Mouse (Mus musculus): ENCODE data around the gene Tsc2.

Tsc2 gene

GRCm38 (mm10) chr17:24646381-24646780, 14.0 kb upstream of the Tsc2 start:
- no peak for DNase-seq

- DNase-seq, result peak; percentile 48
Measured at GRCm38 (mm10) chr17:24645916-24646315, 13.5 kb upstream of the Tsc2 start.

- DNase-seq, result peak; percentile 61
Measured at GRCm38 (mm10) chr17:24644875-24645721, 12.7 kb upstream of the Tsc2 start.

- DNase-seq, result peak; percentile 44
Measured at GRCm38 (mm10) chr17:24644030-24644715, 11.7 kb upstream of the Tsc2 start.

GRCm38 (mm10) chr17:24642791-24643343, 10.4 kb upstream of the Tsc2 start:
- no peak for DNase-seq

GRCm38 (mm10) chr17:24641944-24642343, 9.5 kb upstream of the Tsc2 start:
- no peak for DNase-seq

GRCm38 (mm10) chr17:24640581-24640980, 8.2 kb upstream of the Tsc2 start:
- DNase-seq, result no peak

- DNase-seq, result no peak
Measured at GRCm38 (mm10) chr17:24640119-24640518, 7.7 kb upstream of the Tsc2 start.

GRCm38 (mm10) chr17:24639571-24639988, 7.2 kb upstream of the Tsc2 start:
- no peak for DNase-seq

- DNase-seq, result peak; percentile 56
Measured at GRCm38 (mm10) chr17:24638840-24639239, 6.4 kb upstream of the Tsc2 start.

GRCm38 (mm10) chr17:24638214-24638613, 5.8 kb upstream of the Tsc2 start:
- DNase-seq, result no peak

GRCm38 (mm10) chr17:24636781-24637481, 4.5 kb upstream of the Tsc2 start:
- no peak for DNase-seq

GRCm38 (mm10) chr17:24635694-24636093, 3.3 kb upstream of the Tsc2 start:
- DNase-seq, result no peak

- DNase-seq, result peak; percentile 53
Measured at GRCm38 (mm10) chr17:24635024-24635423, 2.6 kb upstream of the Tsc2 start.

- no peak for DNase-seq
Measured at GRCm38 (mm10) chr17:24633831-24634230, 1.4 kb upstream of the Tsc2 start.

- peak; percentile 65 for DNase-seq
Measured at GRCm38 (mm10) chr17:24632813-24633449, 501 bp upstream of the Tsc2 start.

- DNase-seq, result no peak
Measured at GRCm38 (mm10) chr17:24630072-24630471, 2.4 kb downstream of the Tsc2 start.

- DNase-seq, result peak; percentile 82
Measured at GRCm38 (mm10) chr17:24628646-24629045, 3.8 kb downstream of the Tsc2 start.

- no peak for DNase-seq
Measured at GRCm38 (mm10) chr17:24625472-24625871, 7.0 kb downstream of the Tsc2 start.

GRCm38 (mm10) chr17:24617561-24618194, 14.8 kb downstream of the Tsc2 start:
- DNase-seq, result no peak

GRCm38 (mm10) chr17:24610711-24611110, 21.7 kb downstream of the Tsc2 start:
- no peak for DNase-seq

GRCm38 (mm10) chr17:24608874-24609273, 23.6 kb downstream of the Tsc2 start:
- no peak for DNase-seq

Data from kidney, adult 9 months (tissue).